In genomic region chr3:131637664-131638063, GRCm38 (mm10) we compare ENCODE assay signal across 10 mouse cellular contexts.
A peak's percentile ranks its signal among the peaks of the same experiment; 100 is the strongest.
DNase-seq lines count a peak whose midpoint lies in the region; ATAC-seq lines count a peak whose summit lies in the region.
"Had no signal": no experiment of that assay in that cellular context is flagged by ENCODE, and none has a peak within 500 bp of the region (broad histone marks: within the 10 kb centered on the region; RNA-seq: fewer than 3 reads in every experiment).

No protein-coding gene starts in this region.

- H3K36me3 ChIP-seq in hindbrain, embryonic 10.5 days, result peaks cover 11% of the 10 kb centered on the region
- H3K36me3 ChIP-seq in hindbrain, embryonic 14.5 days (replicated peaks; ENCODE audit: control insufficient read depth, insufficient read depth), result peaks cover 18% of the 10 kb centered on the region
- H3K36me3 ChIP-seq in limb, embryonic 15.5 days, result peaks cover 18% of the 10 kb centered on the region
- H3K36me3 ChIP-seq in neural tube, embryonic 14.5 days (ENCODE audit: control insufficient read depth, insufficient read depth, low read length), result no peaks in the 10 kb centered on the region

- H3K4me1 ChIP-seq in hindbrain, embryonic 10.5 days (replicated peaks), result peaks cover 37% of the 10 kb centered on the region
- H3K4me1 ChIP-seq in hindbrain, embryonic 14.5 days (replicated peaks; ENCODE audit: control insufficient read depth, insufficient read depth, low read length), result peaks cover 10% of the 10 kb centered on the region; the same call in 1 of the 2 replicates
- H3K4me1 ChIP-seq in limb, embryonic 15.5 days, result peaks cover 16% of the 10 kb centered on the region
- H3K4me1 ChIP-seq in neural tube, embryonic 14.5 days (ENCODE audit: control insufficient read depth, insufficient read depth, low read length), result 0 out of 2 replicates have a peak, but pooled peaks cover 6% of the 10 kb centered on the region

- H3K27me3 ChIP-seq in hindbrain, embryonic 10.5 days (ENCODE audit: insufficient read depth, poor library complexity, severe bottlenecking), result no peaks in the 10 kb centered on the region
- H3K27me3 ChIP-seq in hindbrain, embryonic 14.5 days (ENCODE audit: control insufficient read depth, insufficient read depth, low read length), result no peaks in the 10 kb centered on the region
- H3K27me3 ChIP-seq in limb, embryonic 15.5 days, result no peaks in the 10 kb centered on the region
- H3K27me3 ChIP-seq in neural tube, embryonic 14.5 days (ENCODE audit: control insufficient read depth, insufficient read depth, low read length), result no peaks in the 10 kb centered on the region

- no peak overlapping the region for H3K9ac ChIP-seq in hindbrain, embryonic 14.5 days
- H3K9ac ChIP-seq in limb, embryonic 15.5 days, result no peak overlapping the region
- no peak overlapping the region for H3K9ac ChIP-seq in neural tube, embryonic 14.5 days (replicated peaks; ENCODE audit: low read depth, low read length)

- peak overlapping the region; percentile 74 for H3K27ac ChIP-seq in hindbrain, embryonic 10.5 days
- H3K27ac ChIP-seq in hindbrain, embryonic 14.5 days, result no peak overlapping the region
- peak overlapping the region; percentile 17; the same call in 1 of the 2 replicates for H3K27ac ChIP-seq in limb, embryonic 15.5 days
- H3K27ac ChIP-seq in neural tube, embryonic 14.5 days (ENCODE audit: low read depth, low read length), result no peak overlapping the region

- DNase-seq in hindbrain, embryonic 10.5 days (ENCODE audit: low spot score), result peak; percentile 51
- no peak for DNase-seq in hindbrain, embryonic 14.5 days (ENCODE audit: low spot score)
- peak; percentile 73 for DNase-seq in embryo, embryonic 10.5 days (ENCODE audit: low spot score)
- DNase-seq in kidney, adult 11 months, result no peak
- no peak for DNase-seq in T-cell, adult 2 months (ENCODE audit: low spot score)
- DNase-seq in cerebellum, adult 11 months, result no peak
- DNase-seq: thymus, adult 18-20 months had no signal

- no peak overlapping the region for H3K4me3 ChIP-seq in hindbrain, embryonic 10.5 days
- no peak overlapping the region for H3K4me3 ChIP-seq in hindbrain, embryonic 14.5 days (replicated peaks; ENCODE audit: low read length)
- H3K4me3 ChIP-seq in limb, embryonic 15.5 days, result no peak overlapping the region
- H3K4me3 ChIP-seq in neural tube, embryonic 14.5 days (ENCODE audit: low read depth, low read length), result no peak overlapping the region
- H3K4me3 ChIP-seq: erythroblast, embryonic 14.5 days had no signal

- H3K9me3 ChIP-seq in hindbrain, embryonic 10.5 days, result no peaks in the 10 kb centered on the region
- no peaks in the 10 kb centered on the region for H3K9me3 ChIP-seq in hindbrain, embryonic 14.5 days (ENCODE audit: control insufficient read depth, low read length)
- no peaks in the 10 kb centered on the region for H3K9me3 ChIP-seq in limb, embryonic 15.5 days
- no peaks in the 10 kb centered on the region for H3K9me3 ChIP-seq in neural tube, embryonic 14.5 days (ENCODE audit: control insufficient read depth, low read length)

- no peak overlapping the region for H3K4me2 ChIP-seq in hindbrain, embryonic 14.5 days (replicated peaks)
- no peak overlapping the region for H3K4me2 ChIP-seq in limb, embryonic 15.5 days
- H3K4me2 ChIP-seq in neural tube, embryonic 14.5 days (ENCODE audit: low read depth, low read length), result no peak overlapping the region

- 30% methylated on average over 10 of the region's 10 CpGs for WGBS in hindbrain, embryonic 10.5 days
- WGBS in hindbrain, embryonic 14.5 days, result 12% methylated on average over 10 of the region's 10 CpGs
- 31% methylated on average over 10 of the region's 10 CpGs for WGBS in limb, embryonic 15.5 days
- 2% methylated on average over 10 of the region's 10 CpGs for WGBS in neural tube, embryonic 14.5 days

- no peak for ATAC-seq in hindbrain, embryonic 14.5 days (ENCODE audit: low FRiP score)
- no peak for ATAC-seq in limb, embryonic 15.5 days (ENCODE audit: insufficient number of reproducible peaks, low FRiP score, low TSS enrichment, low read depth)
- peak; percentile 64 for ATAC-seq in neural tube, embryonic 14.5 days (ENCODE audit: low read depth)

Comparison
In these comparisons a context has a peak if more than half of its experiments do, and no peak if none do; other contexts are left out.
1. DNase-seq: peak in hindbrain, embryonic 10.5 days (single experiment) and embryo, embryonic 10.5 days (single experiment); none in hindbrain, embryonic 14.5 days (single experiment), kidney, adult 11 months (single experiment), T-cell, adult 2 months (single experiment) and cerebellum, adult 11 months (single experiment).
2. H3K27ac ChIP-seq: peak in hindbrain, embryonic 10.5 days (single experiment) and limb, embryonic 15.5 days (single experiment); none in hindbrain, embryonic 14.5 days (single experiment) and neural tube, embryonic 14.5 days (single experiment).